Mouse (Mus musculus) heart, embryonic 11.5 days (tissue): ENCODE results near the gene Ankrd44. TPM values are rescaled to one million over a fixed set of nuclear protein-coding genes. Genes with fewer than 3 reads are reported as not detected.

ENCODE experiments used
- ATAC-seq: fragments of 200-750 bp; cut with Nextera tagmentation; replicated peaks from 2 replicates; pipeline ENCODE4 v1.8.0; 2017; ENCODE audit warnings: moderate library complexity; ENCODE audit not compliant: insufficient number of reproducible peaks, low FRiP score, low TSS enrichment
- H3K27ac ChIP-seq: fragments of 300-500 bp; sonication (generic); 2 replicates; pipeline ENCODE4 v1.5.1; 2014; ENCODE audit warnings: mild to moderate bottlenecking, low read depth, low read length
- H3K27me3 ChIP-seq: fragments of 300-500 bp; sonication (generic); 2 replicates; pipeline ENCODE4 v1.6.1; 2014; ENCODE audit warnings: mild to moderate bottlenecking, low read length, mixed read lengths; ENCODE audit not compliant: control insufficient read depth, insufficient read depth
- H3K36me3 ChIP-seq: fragments of 300-500 bp; sonication (generic); 2 replicates; pipeline ENCODE4 v1.6.1; 2014; ENCODE audit warnings: mild to moderate bottlenecking, low read length, moderate library complexity, mixed read lengths; ENCODE audit not compliant: control insufficient read depth, insufficient read depth
- H3K4me1 ChIP-seq: fragments of 300-500 bp; sonication (generic); 2 replicates; pipeline ENCODE4 v1.6.1; 2014; ENCODE audit warnings: low read length; ENCODE audit not compliant: control insufficient read depth, insufficient read depth
- H3K4me2 ChIP-seq: fragments of 300-500 bp; sonication (generic); 2 replicates; pipeline ENCODE4 v1.6.1; 2014; ENCODE audit warnings: mild to moderate bottlenecking, moderate library complexity
- H3K4me3 ChIP-seq: fragments of 300-500 bp; sonication (generic); 2 replicates; pipeline ENCODE4 v1.5.1; 2014; ENCODE audit warnings: low read depth, low read length
- H3K9ac ChIP-seq: fragments of 300-500 bp; sonication (generic); 2 replicates; pipeline ENCODE4 v1.6.1; 2014; ENCODE audit warnings: mild to moderate bottlenecking, low read depth, low read length, moderate library complexity
- H3K9me3 ChIP-seq: fragments of 300-500 bp; sonication (generic); replicated peaks from 2 replicates; pipeline ENCODE4 v1.6.1; 2016; ENCODE audit warnings: low read length; ENCODE audit not compliant: control insufficient read depth
- WGBS: fragments of 180-500 bp; shearing (Covaris S2); extraction: QIAGEN DNeasy Blood & Tissue Kit; methylation state at CpG from one replicate; pipeline ENCODE4 v1.1.7; 2014; ENCODE audit not compliant: insufficient replicate concordance; 5-methylcytosine and 5-hydroxymethylcytosine counted together
- microRNA-seq: library from miRNA; unstranded; fragments of <30 nt; microRNA quantifications from one replicate; pipeline ENCODE4, GENCODE M21; 2016; ENCODE audit warnings: borderline number of aligned reads
- polyA plus RNA-seq: library from polyadenylated mRNA; unstranded; fragments of >200 nt; fragmentation: Nextera tagmentation; extraction: Ambion mirVana; gene quantifications from 2 replicates; pipeline ENCODE4 v1.2.1, GENCODE M21; 2014

Gene Ankrd44
- polyA plus RNA-seq, 1 experiment from 2014 or later, result 11.1 TPM

DNA sequence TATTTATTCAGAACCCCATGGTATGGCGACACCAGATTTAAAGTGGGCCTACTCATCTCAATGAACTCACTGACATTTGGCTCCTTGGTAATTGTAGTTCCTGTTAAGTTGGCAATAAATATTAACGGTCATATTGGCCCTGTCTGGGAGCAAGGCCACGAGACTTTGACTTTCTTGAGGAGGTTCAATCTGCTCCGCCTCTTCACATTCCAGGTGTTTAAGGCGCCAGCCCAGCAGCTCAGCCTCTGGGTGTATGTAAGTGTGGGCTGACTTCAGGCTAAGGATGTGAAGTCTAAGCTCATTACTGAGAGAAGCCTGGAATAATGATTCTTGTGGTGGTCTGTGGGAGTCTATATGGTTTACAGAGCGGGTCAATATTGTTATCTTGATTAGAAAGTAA lies 313.8 kb downstream of the Ankrd44 start:
- Histone ChIP-seq H3K27me3 (no peaks in the 10 kb centered on the region), H3K9me3 (peaks cover 3% of the 10 kb centered on the region; the same call in 1 of the 2 replicates), H3K4me3 (no peak overlapping the region), H3K4me1 (no peaks in the 10 kb centered on the region), H3K27ac (no peak overlapping the region), H3K36me3 (no peaks in the 10 kb centered on the region), H3K4me2 (no peak overlapping the region), H3K9ac (no peak overlapping the region)
- no peak for ATAC-seq
- WGBS, result 75% methylated on average over 6 of the region's 6 CpGs

DNA sequence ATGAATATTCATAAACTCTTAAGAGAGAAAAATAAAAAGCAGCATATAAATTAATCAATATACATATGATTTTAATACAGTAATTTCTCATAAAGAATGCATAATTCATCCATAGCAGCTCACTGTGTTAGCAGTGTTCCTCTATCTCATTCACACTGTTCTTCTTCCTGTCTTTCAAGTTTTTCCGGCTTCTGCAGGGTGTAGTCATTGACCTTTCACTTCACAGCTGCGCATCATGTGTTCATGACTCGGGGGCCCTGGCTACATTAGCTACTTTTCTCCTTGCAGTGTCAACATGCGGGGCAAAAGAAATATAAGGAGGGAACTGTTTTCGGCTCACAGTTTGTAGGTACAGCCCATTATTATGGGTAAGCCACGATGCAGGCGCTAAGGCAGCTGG lies 314.3 kb downstream of the Ankrd44 start:
- H3K4me1 ChIP-seq, result no peaks in the 10 kb centered on the region
- ATAC-seq, result no peak
- peaks cover 3% of the 10 kb centered on the region; the same call in 1 of the 2 replicates for H3K9me3 ChIP-seq
- no peak overlapping the region for H3K9ac ChIP-seq
- H3K27ac ChIP-seq, result no peak overlapping the region
- H3K36me3 ChIP-seq, result no peaks in the 10 kb centered on the region
- H3K4me2 ChIP-seq, result no peak overlapping the region
- 72% methylated on average over 7 of the region's 7 CpGs for WGBS
- no peaks in the 10 kb centered on the region for H3K27me3 ChIP-seq
- H3K4me3 ChIP-seq, result no peak overlapping the region

DNA sequence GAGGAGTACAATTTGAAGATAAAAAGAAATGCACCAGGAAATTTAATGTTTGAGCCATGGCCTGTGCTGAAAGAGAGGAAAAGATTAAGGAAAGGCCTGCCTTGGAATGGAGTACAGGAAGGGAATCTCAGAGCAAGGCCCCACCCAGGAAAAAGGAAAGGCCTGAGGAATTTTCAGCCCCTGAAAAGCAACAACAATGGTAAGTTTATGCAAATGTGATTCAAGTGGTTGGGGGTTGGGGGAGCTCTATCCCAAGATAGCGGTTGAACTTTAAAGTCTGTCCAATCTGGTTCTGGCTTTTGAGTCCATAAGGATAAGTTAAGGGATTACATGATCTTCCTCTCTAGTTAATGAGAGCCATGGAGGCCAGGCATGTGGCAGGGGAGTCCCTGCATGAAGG lies 319.3 kb downstream of the Ankrd44 start:
- 71% methylated on average over 1 of the region's 1 CpGs for WGBS
- Histone ChIP-seq H3K4me2 (no peak overlapping the region), H3K9ac (no peak overlapping the region), H3K27ac (no peak overlapping the region), H3K4me1 (no peaks in the 10 kb centered on the region), H3K4me3 (no peak overlapping the region), H3K36me3 (no peaks in the 10 kb centered on the region), H3K9me3 (no peaks in the 10 kb centered on the region), H3K27me3 (no peaks in the 10 kb centered on the region)
- ATAC-seq, result no peak

DNA sequence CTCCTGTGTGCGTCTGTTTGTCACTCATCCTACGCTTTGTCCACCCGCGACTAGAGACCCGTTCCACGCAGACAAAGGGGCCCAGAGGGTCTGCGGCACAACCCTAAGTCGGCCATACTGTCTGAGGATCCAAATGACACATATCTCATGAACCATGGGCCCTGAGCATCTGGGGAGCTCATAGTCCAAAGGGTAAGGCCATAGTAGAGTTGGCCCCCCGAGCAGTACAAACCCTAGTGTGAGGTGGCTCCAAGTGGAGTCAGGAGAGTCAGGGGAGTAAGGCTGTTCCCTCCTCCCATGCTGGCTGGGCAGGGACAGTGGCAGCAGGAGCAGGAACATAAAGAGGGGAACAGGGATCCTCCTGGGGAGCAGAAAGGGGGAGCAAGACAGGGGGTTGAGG lies 324.5 kb downstream of the Ankrd44 start:
- no peaks in the 10 kb centered on the region for H3K36me3 ChIP-seq
- no peak overlapping the region for H3K4me3 ChIP-seq
- H3K27me3 ChIP-seq, result no peaks in the 10 kb centered on the region
- WGBS, result 88% methylated on average over 9 of the region's 9 CpGs
- H3K9ac ChIP-seq, result no peak overlapping the region
- no peak overlapping the region for H3K4me2 ChIP-seq
- H3K4me1 ChIP-seq, result no peaks in the 10 kb centered on the region
- no peak overlapping the region for H3K27ac ChIP-seq
- ATAC-seq, result no peak
- no peaks in the 10 kb centered on the region for H3K9me3 ChIP-seq

DNA sequence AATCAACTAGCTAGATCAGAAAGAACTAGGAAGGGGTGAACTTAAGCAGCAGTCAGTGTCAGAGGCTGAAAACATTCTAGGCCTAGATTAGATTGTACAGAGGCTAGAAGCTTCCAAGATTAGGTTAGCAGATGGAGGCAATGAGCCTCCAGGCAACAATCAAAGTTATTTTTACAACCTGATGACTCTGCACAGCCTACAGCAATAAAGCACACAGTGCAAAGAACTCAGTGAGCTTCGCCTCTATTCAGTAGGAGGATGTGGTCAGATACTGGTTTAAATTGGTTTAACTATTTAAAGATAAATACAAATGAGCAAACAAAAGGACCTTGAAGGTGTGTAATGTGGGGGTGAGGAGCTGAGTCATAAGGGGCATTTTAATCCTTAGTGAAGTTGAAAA lies 325.9 kb downstream of the Ankrd44 start:
- no peak overlapping the region for H3K27ac ChIP-seq
- H3K9ac ChIP-seq, result no peak overlapping the region
- H3K4me1 ChIP-seq, result no peaks in the 10 kb centered on the region
- H3K36me3 ChIP-seq, result no peaks in the 10 kb centered on the region
- no peaks in the 10 kb centered on the region for H3K27me3 ChIP-seq
- H3K4me3 ChIP-seq, result no peak overlapping the region
- H3K9me3 ChIP-seq, result no peaks in the 10 kb centered on the region
- 73% methylated on average over 1 of the region's 1 CpGs for WGBS
- H3K4me2 ChIP-seq, result no peak overlapping the region
- no peak for ATAC-seq

DNA sequence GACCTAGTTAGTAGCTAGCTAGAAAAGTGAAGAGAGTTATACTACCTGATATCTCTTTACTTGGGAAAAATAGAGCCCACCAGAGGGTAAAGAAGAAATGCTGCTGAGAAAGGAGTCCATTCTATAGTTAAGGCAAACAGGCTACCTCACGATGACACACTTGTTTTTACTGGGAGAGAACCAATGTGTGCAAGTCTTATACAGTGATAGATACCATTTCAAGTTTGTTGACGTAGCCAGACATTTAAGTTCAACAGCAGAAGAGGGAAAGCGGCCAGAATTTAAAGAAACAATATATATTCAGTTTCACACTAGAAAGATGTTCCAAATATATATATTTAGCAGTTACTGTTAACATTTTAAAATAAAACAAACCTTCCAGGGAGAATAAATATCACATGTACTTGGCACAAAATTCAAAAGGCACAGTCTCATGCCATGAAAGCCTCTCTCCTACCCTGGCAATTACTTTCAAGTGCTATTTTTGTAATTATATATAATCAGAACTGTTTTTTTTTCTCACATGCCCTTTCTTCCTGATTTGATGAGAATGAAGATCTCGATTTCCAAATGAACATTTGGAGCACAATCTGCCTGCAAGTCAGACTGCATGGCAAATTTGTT lies 328.5 kb downstream of the Ankrd44 start:
- H3K9me3 ChIP-seq, result no peaks in the 10 kb centered on the region
- 80% methylated on average over 4 of the region's 4 CpGs for WGBS
- no peak overlapping the region for H3K27ac ChIP-seq
- H3K4me2 ChIP-seq, result no peak overlapping the region
- no peaks in the 10 kb centered on the region for H3K4me1 ChIP-seq
- H3K36me3 ChIP-seq, result no peaks in the 10 kb centered on the region
- H3K4me3 ChIP-seq, result no peak overlapping the region
- H3K9ac ChIP-seq, result no peak overlapping the region
- no peaks in the 10 kb centered on the region for H3K27me3 ChIP-seq
- ATAC-seq, result no peak

DNA sequence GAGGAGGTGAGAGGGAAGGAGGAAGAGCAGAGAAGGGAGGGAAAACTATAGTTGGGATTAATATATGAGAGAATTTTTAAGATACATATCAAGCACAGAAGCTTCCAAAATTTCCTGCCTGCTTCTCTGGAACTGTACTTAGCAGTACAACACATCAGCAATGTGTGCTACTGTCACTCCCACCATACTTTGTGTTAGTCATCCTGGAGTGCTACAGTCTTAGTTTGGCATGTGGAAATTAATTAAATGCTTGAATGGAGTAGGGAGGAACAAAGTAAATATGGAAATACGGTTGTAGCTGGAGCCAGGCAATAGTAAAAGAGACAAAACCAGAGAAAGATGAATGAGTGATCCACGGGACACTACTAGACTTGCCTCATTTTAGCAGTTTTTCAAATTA lies 330.0 kb downstream of the Ankrd44 start:
- Histone ChIP-seq H3K9me3 (no peaks in the 10 kb centered on the region), H3K27me3 (no peaks in the 10 kb centered on the region), H3K27ac (no peak overlapping the region), H3K36me3 (no peaks in the 10 kb centered on the region), H3K4me3 (no peak overlapping the region), H3K4me1 (no peaks in the 10 kb centered on the region), H3K9ac (no peak overlapping the region), H3K4me2 (no peak overlapping the region)
- no peak for ATAC-seq
- WGBS, result 83% methylated on average over 2 of the region's 2 CpGs

Small RNA genes within 50 kb of the gene (microRNA-seq; reads per million reads assigned to microRNA genes)
- gene Gm24053, result not detected

Other genes with a start within 250 kb of the Ankrd44 start
- 202 and 234 TPM in 2 replicates for gene Sf3b1, start 101.1 kb upstream of the Ankrd44 start, polyA plus RNA-seq
- 27.5 and 29.2 TPM in 2 replicates for gene Coq10b, start 126.4 kb upstream of the Ankrd44 start, polyA plus RNA-seq
- gene Hspe1, start 161.7 kb upstream of the Ankrd44 start, polyA plus RNA-seq, result 428 and 433 TPM in 2 replicates
- gene Hspd1, start 161.9 kb upstream of the Ankrd44 start, polyA plus RNA-seq, result 452 and 498 TPM in 2 replicates
- 119 and 120 TPM in 2 replicates for gene Mob4, start 204.8 kb upstream of the Ankrd44 start, polyA plus RNA-seq